Mouse (Mus musculus): Measurements from ENCODE around the gene Gpr37l1. TPM values are rescaled to one million over a fixed set of nuclear protein-coding genes. Genes with fewer than 3 reads are reported as not detected.

The Gpr37l1 gene
- polyA plus RNA-seq, 3 experiments from 2014 or later, result not detected

Other genes starting within 250 kb of the Gpr37l1 start
- gene Ppp1r12b, start 211.7 kb downstream of the Gpr37l1 start, polyA plus RNA-seq (2017; shearing (Covaris generic)), result 1 to 10 TPM; 2.1 to 4.0 (median 3.2) TPM
- 10 to 100 TPM; 11.0 to 33.5 (median 11.1) TPM for gene Ube2t, start 205.1 kb downstream of the Gpr37l1 start, polyA plus RNA-seq (2017; shearing (Covaris generic))
- under 1 TPM in 2 of 3 experiments, not detected in 1; 0.05 to 0.28 TPM for gene Lgr6, start 62.4 kb downstream of the Gpr37l1 start, polyA plus RNA-seq (2017; shearing (Covaris generic))
- gene Ptpn7, start 35.0 kb downstream of the Gpr37l1 start, polyA plus RNA-seq (2017; shearing (Covaris generic)), result 100 to 1,000 TPM; 161 to 188 (median 171) TPM
- gene Arl8a, start 20.9 kb downstream of the Gpr37l1 start, polyA plus RNA-seq (2017; shearing (Covaris generic)), result 10 to 100 TPM; 10.6 to 19.4 (median 14.2) TPM
- not detected for gene Elf3, start 90.9 kb upstream of the Gpr37l1 start, polyA plus RNA-seq (2017; shearing (Covaris generic))
- 10 to 100 TPM; 38.8 to 58.9 (median 50.7) TPM for gene Rnpep, start 116.4 kb upstream of the Gpr37l1 start, polyA plus RNA-seq (2017; shearing (Covaris generic))
- gene Timm17a, start 146.1 kb upstream of the Gpr37l1 start, polyA plus RNA-seq (2017; shearing (Covaris generic)), result 100 to 1,000 TPM; 198 to 209 (median 201) TPM
- not detected for gene Lmod1, start 157.1 kb upstream of the Gpr37l1 start, polyA plus RNA-seq (2017; shearing (Covaris generic))
- not detected for gene Shisa4, start 207.6 kb upstream of the Gpr37l1 start, polyA plus RNA-seq (2017; shearing (Covaris generic))

All from inflammation-experienced regulatory T-cells, adult 6 months (primary cell).